Mouse (Mus musculus): Measurements from ENCODE around the gene Mgmt. TPM values are rescaled to one million over a fixed set of nuclear protein-coding genes. Genes with fewer than 3 reads are reported as not detected.

The Mgmt gene
- polyA plus RNA-seq, 1 experiment from 2014 or later, result 6.1 TPM

GRCm38 (mm10) chr7:137159086-137159485 is 264.7 kb downstream of the Mgmt start:
- no peak overlapping the region for H3K4me3 ChIP-seq
- no peaks in the 10 kb centered on the region for H3K4me1 ChIP-seq
- H3K27me3 ChIP-seq (ENCODE audit: insufficient read depth, poor library complexity, severe bottlenecking), result peaks cover 6% of the 10 kb centered on the region; the same call in 1 of the 2 replicates
- no peaks in the 10 kb centered on the region for H3K9me3 ChIP-seq
- DNase-seq (ENCODE audit: low spot score), result no peak
- no peaks in the 10 kb centered on the region for H3K36me3 ChIP-seq
- no peak overlapping the region for H3K27ac ChIP-seq

- H3K4me1 ChIP-seq, result no peaks in the 10 kb centered on the region
- WGBS, result 69% methylated on average over 9 of the region's 9 CpGs
- H3K27ac ChIP-seq, result no peak overlapping the region
- H3K9me3 ChIP-seq, result 0 out of 2 replicates have a peak, but pooled peaks cover 3% of the 10 kb centered on the region
- no peak for DNase-seq (ENCODE audit: low spot score)
- peaks cover 17% of the 10 kb centered on the region; the same call in 1 of the 2 replicates for H3K27me3 ChIP-seq (ENCODE audit: insufficient read depth, poor library complexity, severe bottlenecking)
- H3K4me3 ChIP-seq, result no peak overlapping the region
- H3K36me3 ChIP-seq, result no peaks in the 10 kb centered on the region
These were observed 277.9 kb downstream of the Mgmt start for GRCm38 (mm10) chr7:137172278-137172677.

Data from heart, embryonic 10.5 days (tissue).